Mouse (Mus musculus) adrenal gland, postnatal 25 days (tissue): ENCODE data around the gene Amph. TPM values are rescaled to one million over a fixed set of nuclear protein-coding genes. Genes with fewer than 3 reads are reported as not detected.
"Not testable (repeated sequence)": the region's sequence is repeated elsewhere in the genome, so short reads cannot be mapped to it uniquely, and the experiment has no call there.

Experiments used
- DNase-seq: peaks from one replicate; pipeline ENCODE4 v3.0.0; 2021; ENCODE audit warnings: mixed read lengths
- total RNA-seq: library from RNA; stranded (reverse); gene quantifications from 2 replicates; pipeline ENCODE4 v1.2.3, GENCODE M21; 2021

The Amph gene
- total RNA-seq, 1 experiment from 2014 or later = 7.3 TPM

- no peak for DNase-seq
Observed at GRCm38 (mm10) chr13:19025906-19026305, 77.9 kb downstream of the Amph start.

DNA sequence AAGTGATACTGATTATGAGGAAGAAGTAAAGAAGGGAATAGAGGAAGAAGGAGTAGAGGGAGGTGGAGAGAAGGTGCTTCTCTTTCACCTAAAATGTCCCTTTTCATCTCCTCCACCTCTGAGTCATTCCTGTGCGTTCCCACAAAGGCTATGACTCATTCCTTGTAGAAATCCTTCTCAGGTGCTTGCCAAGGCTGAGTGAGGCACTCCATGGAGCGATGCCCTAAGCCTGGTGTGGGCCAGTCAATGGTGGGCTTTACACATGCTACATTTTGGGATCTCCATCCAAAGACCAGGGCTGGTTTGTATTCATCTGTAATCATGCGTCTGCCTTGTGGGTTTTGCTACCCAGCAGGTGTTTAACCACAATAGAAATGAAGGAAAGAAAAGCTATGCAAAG lies 78.9 kb downstream of the Amph start:
- no peak for DNase-seq

DNA sequence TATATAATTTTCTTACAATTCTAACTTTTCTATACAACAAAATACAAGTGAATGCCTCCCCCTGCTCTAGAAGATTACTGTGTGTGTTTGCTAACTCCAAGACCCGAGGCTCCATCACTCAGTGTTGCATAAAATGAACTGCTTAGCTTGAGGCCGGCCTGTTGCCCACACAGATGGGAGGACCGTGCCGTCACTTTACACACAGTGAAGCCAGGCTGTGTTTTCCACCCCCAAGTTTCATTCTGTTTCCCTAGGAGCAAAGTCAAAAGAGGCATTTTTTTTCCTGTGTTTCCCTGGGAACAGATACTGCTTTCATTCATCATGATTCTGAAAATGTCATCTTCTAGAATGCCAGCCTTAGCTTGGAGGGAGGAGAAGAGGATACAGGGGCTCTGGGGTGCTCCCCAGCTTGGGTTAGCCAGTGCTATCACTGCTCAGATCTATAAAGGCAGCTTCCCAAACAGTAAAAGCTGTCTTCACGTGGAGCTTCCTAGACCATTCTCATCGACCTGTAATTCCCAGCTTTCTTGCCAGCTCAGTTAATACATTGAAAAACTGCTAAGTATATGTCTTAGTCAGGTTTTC lies 79.9 kb downstream of the Amph start:
- DNase-seq = no peak

GRCm38 (mm10) chr13:19031916-19032688 lies 84.1 kb downstream of the Amph start:
- DNase-seq = no peak

DNA sequence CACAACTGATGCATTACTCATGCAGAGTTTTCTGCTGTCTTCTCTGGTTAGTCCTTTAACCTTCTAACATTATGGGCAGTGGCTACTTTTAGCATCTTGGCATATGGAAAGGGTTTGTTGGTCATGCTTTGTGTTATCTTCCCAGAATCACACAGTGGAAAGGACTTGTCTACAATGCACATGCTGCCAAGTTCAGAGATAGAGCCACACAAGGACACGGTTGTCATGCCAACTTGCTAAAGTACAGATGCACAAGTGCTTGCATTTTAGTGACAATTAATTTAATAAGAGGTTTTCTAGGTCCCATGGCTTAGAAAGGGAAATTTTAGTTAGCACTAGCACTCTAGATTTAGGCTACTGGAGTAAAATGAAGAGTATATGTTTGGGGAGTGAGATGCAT lies 104.1 kb downstream of the Amph start:
- DNase-seq = no peak

- DNase-seq = no peak
Observed at GRCm38 (mm10) chr13:19054504-19054903, 106.5 kb downstream of the Amph start.

GRCm38 (mm10) chr13:19072261-19072660 lies 124.3 kb downstream of the Amph start:
- DNase-seq = no peak

DNA sequence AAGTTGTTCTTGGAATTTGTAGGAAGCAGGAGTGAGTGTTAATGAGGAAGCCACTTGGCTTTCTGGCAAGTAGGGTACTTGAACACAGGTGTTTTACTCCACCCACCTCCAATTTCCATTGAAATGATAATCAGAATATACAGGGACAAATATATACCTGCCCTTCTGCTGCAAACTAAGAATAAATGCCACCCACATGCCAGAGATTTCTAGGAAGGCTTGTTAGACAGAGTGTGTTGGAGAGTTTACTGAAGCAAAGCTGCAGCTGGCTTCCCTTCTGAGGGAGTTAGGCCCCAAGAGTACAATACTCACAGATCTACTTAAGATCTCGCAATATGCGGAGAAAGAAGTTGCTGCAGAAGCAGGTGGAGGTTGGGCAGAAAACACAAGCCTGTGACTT lies 129.4 kb downstream of the Amph start:
- DNase-seq = no peak

DNA sequence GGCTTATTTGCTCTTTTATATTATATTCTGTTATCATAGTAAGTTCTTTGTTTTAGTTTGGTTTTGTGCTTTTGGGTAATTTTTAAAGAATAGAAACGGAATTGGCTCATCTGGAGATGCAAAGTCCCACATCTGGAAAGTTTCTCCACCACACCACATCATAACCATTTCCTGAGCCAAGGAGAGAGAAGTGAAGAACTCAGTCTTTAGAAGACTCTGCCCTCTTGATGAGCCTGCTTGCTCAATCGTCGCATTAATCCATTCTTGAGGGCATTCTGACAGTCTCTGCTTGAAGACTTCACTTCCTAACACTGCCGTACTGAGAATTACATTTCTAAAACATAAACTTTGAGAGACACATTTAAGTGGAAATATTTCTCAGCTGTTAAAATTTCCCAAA lies 133.9 kb downstream of the Amph start:
- no peak for DNase-seq

DNA sequence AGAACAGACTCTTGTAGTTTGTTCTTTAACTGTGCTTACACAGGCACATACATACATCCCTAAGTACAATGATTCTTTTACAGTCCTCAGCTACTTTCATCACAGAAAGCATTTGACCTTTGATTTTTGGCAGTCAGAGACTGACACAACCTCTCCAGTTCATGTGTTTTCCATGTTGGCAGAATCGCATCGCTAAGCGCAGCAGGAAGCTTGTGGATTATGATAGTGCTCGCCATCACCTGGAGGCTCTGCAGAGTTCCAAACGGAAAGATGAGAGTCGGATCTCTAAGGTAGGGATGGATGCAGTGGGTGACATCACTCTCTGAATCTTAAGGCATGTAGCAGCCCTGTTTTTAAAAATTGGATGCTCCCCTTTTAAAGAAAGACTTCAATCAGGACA lies 146.6 kb downstream of the Amph start:
- no peak for DNase-seq

GRCm38 (mm10) chr13:19097117-19097516 lies 149.1 kb downstream of the Amph start:
- no peak for DNase-seq

GRCm38 (mm10) chr13:19101889-19102402 lies 153.9 kb downstream of the Amph start:
- no peak for DNase-seq

- DNase-seq = no peak
Observed at GRCm38 (mm10) chr13:19106418-19106817, 158.4 kb downstream of the Amph start.

- DNase-seq = no peak
Observed at GRCm38 (mm10) chr13:19109331-19109730, 161.3 kb downstream of the Amph start.

- no peak for DNase-seq
Observed at GRCm38 (mm10) chr13:19113034-19113922, 165.3 kb downstream of the Amph start.

- not testable (repeated sequence) for DNase-seq
Observed at GRCm38 (mm10) chr13:19114761-19115160, 166.8 kb downstream of the Amph start.

GRCm38 (mm10) chr13:19126912-19127552 lies 179.0 kb downstream of the Amph start:
- no peak for DNase-seq

- DNase-seq = peak; percentile 27
Observed at GRCm38 (mm10) chr13:19133833-19134232, 185.8 kb downstream of the Amph start.

DNA sequence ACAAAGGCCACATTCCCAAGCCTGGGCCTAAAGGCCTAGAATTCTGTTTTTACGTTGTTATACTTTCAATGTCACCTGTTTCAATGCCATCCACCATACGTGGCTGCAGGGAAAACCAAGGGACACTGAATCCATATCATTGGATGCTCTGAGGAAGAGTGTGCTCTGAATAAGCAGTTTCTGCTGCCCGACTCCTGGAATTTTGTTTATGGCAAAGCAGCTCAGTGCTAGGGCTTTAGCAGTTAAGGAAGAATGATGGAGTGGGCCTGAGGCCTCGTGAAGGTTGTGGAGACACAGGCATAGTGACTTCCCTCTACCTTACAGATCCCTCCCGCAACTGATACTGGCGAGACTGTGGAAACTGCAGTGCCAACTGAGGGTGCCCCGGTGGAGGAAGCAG lies 189.2 kb downstream of the Amph start:
- DNase-seq = no peak

DNA sequence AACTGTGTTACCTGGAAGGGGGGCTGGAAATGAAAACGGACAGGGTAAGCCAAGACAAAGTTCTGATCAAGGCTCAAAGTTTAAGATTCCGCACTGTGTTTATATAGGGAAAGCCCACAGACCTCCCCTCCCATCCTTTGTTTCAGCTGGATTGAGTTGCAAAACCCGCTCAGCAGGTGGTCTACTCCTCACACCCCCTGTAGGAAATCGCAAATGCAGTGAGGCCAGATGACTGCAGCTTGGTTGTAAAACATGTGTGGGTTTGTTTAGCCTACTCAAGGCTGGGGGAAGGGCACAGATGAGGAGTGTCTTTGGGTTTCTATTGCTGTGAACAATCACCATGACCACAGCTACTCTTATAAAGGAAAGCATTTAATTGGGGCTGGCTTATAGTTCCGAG lies 189.9 kb downstream of the Amph start:
- DNase-seq = no peak

- no peak for DNase-seq
Observed at GRCm38 (mm10) chr13:19138550-19138949, 190.5 kb downstream of the Amph start.

DNA sequence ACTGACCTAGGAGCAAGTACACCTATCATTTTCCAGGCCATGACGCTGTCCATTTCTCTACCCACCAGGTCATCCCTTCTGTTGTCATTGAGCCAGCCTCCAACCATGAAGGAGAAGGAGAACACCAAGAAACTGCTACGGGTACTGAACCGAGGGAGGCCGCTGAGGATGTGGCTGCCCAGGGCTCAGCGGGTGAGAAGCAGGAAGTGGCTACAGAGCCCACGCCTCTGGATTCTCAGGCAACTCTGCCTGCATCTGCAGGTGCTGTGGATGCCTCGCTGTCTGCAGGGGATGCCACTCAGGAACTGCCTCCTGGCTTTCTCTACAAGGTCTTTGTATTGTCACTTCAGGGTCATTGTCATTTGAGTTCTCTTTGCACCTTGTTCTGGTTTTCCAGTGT lies 191.1 kb downstream of the Amph start:
- DNase-seq = no peak
